Mouse (Mus musculus) embryonic stem cell, embryonic (primary cell): ENCODE data around the gene Dus3l.

Experiments used
- CTCF ChIA-PET, 4 experiments: fragments of 300-600 bp in 2 of 4; fragments of 350-600 bp in 2 of 4; sonication (Branson Sonifier 250); formaldehyde crosslinking; loops; one replicate each; lab custom pipeline; 2022; ENCODE audit warnings: inconsistent platforms in 2 of 4; lab: Charles Lee
- POLR2A ChIA-PET, 4 experiments: fragments of 300-600 bp in 2 of 4; fragments of 350-600 bp in 2 of 4; sonication (Branson Sonifier 250); formaldehyde crosslinking; loops; one replicate each; lab custom pipeline; 2022; ENCODE audit warnings: antibody characterized with exemption in 4 of 4, inconsistent platforms in 1 of 4; lab: Charles Lee

Dus3l gene

DNA sequence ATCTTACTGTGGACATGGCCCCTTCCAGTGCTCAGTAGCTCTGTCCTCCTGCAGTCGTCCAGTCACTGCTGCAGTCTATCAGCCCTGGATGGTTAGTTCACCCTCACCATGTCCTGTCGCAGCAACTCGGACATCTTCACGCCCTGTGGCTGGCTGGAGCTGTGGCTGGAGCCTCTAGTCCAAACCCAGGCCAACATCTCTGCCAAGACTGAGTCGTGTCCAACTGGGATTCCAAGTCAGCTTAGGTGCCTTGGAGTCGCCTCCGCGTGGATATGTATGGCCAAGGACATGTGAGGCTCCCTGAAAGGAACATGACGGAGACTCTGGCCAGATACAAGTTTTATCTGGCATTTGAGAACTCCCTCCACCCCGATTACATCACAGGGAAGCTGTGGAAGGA, 26.3 kb upstream of the Dus3l start:
- CTCF ChIA-PET, result interaction anchor here in 2 of 4 experiments (1.2 to 2.0 kb wide), 4 partner anchors 13 to 400 kb away, joined by 3 to 11 read pairs (median 4); no protein-coding TSS in a partner anchor
- POLR2A ChIA-PET, result interaction anchor here in 3 of 4 experiments (0.6 to 6.2 kb wide), 12 partner anchors 10 to 434 kb away, joined by 3 to 30 read pairs (median 5); partner anchors contain the start of genes Nrtn (in 1 of the 3) and Ranbp3 (in 1 of the 3)

DNA sequence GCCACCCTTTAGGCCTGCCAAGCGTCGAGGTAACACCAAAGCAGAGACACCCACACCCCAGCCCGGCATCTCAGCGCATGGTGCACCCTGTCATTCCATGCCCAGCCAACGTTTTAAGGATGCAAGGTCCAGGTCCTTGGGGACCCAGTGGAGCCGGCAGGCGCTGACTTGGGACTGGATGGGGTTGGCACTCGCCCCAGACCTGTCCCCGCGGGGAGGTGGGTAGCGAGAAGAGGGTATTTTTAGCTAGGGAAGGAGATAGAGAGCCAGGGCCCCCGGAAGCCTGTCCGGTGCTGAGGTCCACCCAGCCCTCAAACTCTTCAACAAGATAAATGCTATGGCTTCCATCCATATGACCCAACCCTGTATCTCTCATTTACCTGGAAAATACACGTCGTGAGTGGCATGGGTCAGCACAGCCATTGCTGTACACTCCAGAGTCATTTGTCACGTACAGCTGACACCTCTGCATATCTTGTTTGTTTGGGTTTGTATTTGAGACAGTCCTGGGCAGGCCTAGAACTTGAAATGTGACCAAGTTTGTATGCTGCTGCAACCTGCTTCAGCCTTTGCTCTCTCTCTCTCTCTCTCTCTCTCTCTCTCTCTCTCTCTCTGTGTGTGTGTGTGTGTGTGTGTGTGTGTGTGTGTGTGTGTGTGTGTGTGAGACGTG, 24.3 kb upstream of the Dus3l start:
- ChIA-PET CTCF (no interaction called here), POLR2A (interaction anchor here in 3 of 4 experiments (0.7 to 6.2 kb wide), 8 partner anchors 9 to 113 kb away, joined by 3 to 30 read pairs (median 4); partner anchors contain the start of genes Dus3l (in 1 of the 3), Lonp1 (in 1 of the 3), Ndufa11 (in 1 of the 3) and Rfx2 (in 1 of the 3))

DNA sequence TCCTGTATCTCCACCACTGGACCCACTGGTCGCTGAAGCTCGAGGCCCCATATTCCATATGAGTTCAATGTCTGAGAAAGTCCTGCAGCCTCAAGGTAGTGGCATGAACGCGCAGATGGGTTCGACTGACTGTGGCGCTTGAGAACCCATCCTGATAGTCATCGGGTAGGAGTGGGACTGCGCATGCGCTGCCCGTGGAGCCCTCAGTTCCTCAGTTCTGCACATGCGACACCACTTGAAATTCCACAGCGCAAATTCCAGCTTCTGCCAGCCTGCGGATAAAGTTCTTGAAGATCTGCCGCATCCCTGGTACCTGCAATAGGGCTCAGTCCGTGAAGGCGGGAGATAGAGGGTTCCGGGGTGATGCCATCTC, 23.8 kb upstream of the Dus3l start:
- ChIA-PET CTCF (interaction anchor here in 1 of 4 experiments (1.3 to 2.0 kb wide), 2 partner anchors 13 to 390 kb away, joined by 4 to 5 read pairs; no protein-coding TSS in a partner anchor), POLR2A (interaction anchor here in 2 of 4 experiments (0.9 to 6.2 kb wide), 6 partner anchors 9 to 114 kb away, joined by 3 to 30 read pairs (median 6); partner anchors contain the start of genes Dus3l (in 1 of the 2), Lonp1 (in 1 of the 2), Ndufa11 (in 1 of the 2) and Rfx2 (in 1 of the 2))

DNA sequence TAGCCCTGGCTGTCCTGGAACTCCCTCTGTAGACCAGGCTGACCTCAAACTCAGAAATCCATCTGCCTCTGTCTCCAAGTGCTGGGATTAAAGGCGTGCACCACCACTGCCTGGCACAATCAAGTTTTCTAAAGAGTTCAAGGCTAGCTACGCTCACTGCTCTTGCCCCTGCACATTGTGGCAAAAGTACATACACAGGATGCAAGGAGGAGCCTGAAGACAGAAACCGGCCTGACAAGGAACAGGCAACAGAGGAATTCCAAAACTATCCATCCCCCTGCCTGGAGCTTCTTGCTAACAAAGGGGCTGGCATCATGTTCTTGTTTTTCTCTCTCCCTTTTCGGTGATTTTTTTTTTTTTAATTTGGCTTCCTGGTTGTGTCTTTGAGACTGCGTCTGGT, 20.4 kb upstream of the Dus3l start:
- ChIA-PET POLR2A (interaction anchor here in 2 of 4 experiments (0.6 to 1.9 kb wide), 11 partner anchors 8 to 665 kb away, joined by 3 to 9 read pairs (median 3); partner anchors contain the start of genes Hdgfl2 (in 1 of the 2) and Nrtn (in 1 of the 2)), CTCF (interaction anchor here in 2 of 4 experiments (0.5 to 1.1 kb wide), 3 partner anchors 8 to 313 kb away, joined by 3 to 4 read pairs (median 3); no protein-coding TSS in a partner anchor)

DNA sequence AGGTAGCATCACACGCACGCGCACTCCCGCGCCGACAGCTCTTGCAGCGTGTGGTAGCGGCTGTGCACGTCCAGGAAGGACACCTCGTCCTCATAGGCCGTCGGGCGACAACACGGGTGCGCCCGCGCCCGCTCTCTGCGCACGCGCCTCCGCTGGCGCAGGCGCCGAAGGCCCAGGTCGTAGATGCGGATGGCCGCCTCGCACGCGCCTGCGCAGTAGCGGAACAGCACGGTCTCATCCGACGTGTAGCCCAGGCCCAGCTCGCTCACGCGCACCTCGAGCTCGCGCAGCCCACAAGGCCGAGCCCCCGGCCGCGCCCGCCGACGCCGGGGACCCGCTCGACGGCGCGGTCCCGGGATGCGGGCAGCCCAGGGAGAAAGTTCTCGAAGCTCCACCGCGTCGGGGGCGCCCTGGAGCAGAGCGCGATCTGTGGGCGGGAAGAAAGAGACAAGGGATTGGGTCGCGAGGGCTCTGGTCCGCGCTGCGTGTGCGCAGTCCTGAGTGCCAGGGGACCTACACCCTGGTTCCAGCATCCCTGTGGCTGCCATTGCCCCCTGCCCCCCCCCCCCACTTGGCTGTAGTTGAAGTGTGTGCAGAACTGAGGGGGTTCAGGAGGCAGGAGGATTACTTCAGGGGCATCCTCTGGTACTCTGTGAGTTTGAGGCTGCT, 13.0 kb upstream of the Dus3l start:
- ChIA-PET POLR2A (interaction anchor here in 3 of 4 experiments (0.6 to 4.0 kb wide), 34 partner anchors 10 to 538 kb away, joined by 3 to 25 read pairs (median 4); partner anchors contain the start of genes Ranbp3 (in 3 of the 3), Dus3l (in 2 of the 3), Rpl36 (in 2 of the 3) and 2410015M20Rik (in 1 of the 3)), CTCF (interaction anchor here in 3 of 4 experiments (0.6 to 2.7 kb wide), 7 partner anchors 14 to 496 kb away, joined by 3 to 11 read pairs (median 5); partner anchors contain the start of genes Alkbh7 (in 1 of the 3) and Mllt1 (in 1 of the 3))

DNA sequence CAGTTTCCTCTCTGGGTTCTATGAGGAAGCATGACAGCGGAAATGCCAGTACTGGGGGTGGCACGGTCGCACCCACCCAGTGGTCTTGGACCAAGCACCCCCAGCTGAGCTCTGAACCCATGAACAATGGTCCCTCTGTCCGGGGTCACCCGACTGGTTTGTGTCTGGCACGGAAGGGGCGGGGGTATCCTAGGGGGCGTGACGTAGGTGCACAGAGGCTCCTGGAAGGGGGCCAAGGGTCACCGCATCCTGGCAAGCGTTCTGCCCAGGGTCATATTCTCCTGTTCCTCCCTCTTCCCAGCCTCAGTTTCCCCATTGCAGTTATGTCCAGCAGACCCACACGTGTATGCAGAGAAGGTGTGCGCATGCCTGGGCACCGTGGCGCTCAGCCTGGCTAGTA, 11.1 kb upstream of the Dus3l start:
- ChIA-PET POLR2A (interaction anchor here in 3 of 4 experiments (0.6 to 4.0 kb wide), 16 partner anchors 8 to 183 kb away, joined by 3 to 25 read pairs (median 4); partner anchors contain the start of genes Dus3l (in 1 of the 3), Ndufa11 (in 1 of the 3), Ranbp3 (in 1 of the 3) and Vmac (in 1 of the 3)), CTCF (interaction anchor here (0.6 to 1.7 kb wide), 8 partner anchors 14 to 145 kb away, joined by 3 to 9 read pairs (median 6); partner anchors contain the start of gene Ranbp3 (in 1 of the 4))

DNA sequence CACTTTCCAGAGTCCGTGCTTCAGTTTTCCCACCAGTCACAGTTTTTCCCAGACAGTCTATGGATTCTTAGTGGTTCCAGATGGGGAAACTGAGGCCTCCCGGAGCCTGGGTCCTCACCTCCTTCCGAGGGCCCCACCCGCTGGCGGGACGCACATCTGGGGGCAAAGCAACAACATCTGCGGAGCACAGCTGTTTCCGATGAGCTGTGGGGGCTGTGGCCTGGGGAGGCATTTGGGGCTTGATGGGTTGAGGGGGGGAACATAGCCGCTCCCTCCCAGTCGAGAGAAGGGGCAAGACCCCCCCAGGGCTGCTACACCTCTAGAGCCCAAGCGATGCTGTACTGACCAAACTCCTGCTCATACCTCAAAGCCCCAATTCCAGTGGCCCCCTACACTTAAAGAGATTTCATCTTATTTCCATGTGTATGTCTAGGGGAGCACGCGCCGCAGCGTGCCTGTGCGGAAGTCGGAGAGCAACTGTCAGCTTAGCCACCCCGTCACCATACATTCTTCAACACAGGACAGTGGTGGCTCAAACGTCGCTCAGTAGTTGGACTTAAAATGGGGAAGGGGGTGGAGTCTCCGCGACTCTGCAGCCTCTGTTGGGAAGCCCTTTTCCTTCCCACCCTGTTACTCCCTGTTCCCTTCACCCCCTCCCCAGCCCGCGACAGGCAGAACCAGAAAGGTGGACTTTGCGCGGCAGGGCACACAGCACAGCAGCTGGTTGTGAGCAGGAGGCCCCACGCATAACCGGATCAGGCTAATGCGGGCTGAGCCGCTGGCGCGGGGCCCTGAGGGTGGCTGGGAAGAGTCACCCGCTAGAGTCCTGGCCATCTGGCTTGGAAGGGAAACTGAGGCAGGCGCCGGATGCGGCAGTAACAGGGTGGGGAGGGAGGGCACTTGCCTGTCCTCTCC, 10.0 kb upstream of the Dus3l start:
- ChIA-PET CTCF (interaction anchor here in 3 of 4 experiments (0.5 to 1.7 kb wide), 8 partner anchors 10 to 242 kb away, joined by 3 to 9 read pairs (median 4); partner anchors contain the start of genes Dus3l (in 2 of the 3) and Alkbh7 (in 1 of the 3)), POLR2A (interaction anchor here in 3 of 4 experiments (0.6 to 4.0 kb wide), 18 partner anchors 7 to 700 kb away, joined by 3 to 27 read pairs (median 3); partner anchors contain the start of genes Dus3l (in 3 of the 3) and Ndufa11 (in 1 of the 3))

DNA sequence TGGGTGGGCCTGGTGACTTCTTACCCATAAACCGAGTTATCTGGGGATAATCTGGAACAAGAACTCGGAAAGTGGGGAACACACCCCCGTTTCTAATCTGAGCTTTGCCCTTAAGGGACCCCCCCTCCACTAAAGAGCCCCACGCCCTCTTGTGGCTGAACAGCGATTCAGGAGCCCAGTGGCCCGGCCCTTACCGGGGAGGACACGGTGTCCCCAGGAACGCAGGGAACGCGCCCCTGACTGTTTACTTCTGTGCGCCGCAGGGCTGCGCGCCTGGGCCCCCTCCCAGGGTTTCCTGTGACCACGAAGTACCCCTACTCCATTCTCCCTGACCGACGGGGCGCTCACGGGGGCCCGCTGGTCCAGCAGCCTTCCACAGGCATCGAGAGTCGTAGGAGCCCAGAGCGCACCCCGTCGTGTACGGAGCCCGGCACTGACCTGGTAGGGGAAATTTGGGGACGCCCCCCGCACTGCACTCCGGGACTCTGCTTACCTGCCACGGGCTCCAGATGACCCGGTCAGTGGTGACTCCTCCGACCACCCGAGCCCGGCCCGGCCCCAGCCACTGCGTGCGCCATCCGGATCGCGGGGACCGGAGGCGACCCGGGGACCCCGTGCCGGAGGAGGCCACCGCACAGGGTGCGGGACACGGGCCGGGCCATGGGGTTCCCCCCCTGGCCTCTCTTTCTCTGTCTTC, 7.7 kb upstream of the Dus3l start:
- CTCF ChIA-PET, result interaction anchor here in 3 of 4 experiments (0.6 to 1.8 kb wide), 18 partner anchors 20 to 690 kb away, joined by 3 to 12 read pairs (median 3); partner anchors contain the start of gene Kdm4b (in 1 of the 3)
- POLR2A ChIA-PET, result interaction anchor here in 3 of 4 experiments (0.6 to 3.4 kb wide), 36 partner anchors 8 to 453 kb away, joined by 3 to 27 read pairs (median 4); partner anchors contain the start of genes Ranbp3 (in 3 of the 3), Ndufa11 (in 2 of the 3), Dus3l (in 1 of the 3) and Gm17949 (in 1 of the 3)

DNA sequence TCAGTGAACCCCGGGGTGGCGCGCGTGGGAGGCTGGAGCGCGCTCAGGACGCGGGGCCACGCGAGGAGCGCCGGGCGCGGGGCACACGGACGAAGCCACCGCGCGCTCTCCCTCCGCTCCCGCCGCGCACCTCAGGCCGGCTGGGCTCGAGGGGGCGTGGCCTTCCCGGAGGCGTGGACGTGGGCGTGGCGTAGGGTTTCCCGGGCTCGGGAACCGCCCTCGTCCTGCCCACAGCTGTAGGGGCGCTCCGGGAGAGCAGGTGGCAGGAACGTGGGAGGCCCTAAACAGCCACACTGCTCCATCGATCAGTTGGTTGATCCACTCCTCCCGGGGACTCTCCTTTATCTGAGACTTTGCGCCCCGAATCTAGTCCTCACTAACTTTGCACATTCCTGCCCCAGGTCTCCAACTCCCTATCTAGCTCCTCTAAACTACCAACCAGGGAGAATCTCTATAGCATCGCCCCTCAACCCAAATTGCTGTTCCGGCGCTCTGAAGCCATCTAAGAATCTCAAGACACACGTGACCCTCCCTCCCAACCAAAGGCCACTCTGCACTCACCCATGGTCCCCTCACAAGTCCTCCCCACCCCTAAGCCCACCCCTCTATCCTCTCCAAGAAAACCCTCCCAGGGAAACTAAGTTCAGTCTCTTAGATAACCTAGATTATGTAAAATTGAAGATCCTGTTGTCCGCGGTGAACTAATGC, 7.0 kb upstream of the Dus3l start, which contains the start of gene Nrtn:
Nrtn (minus strand) TSS at position 115 of the 708 bp plus-strand sequence.
- ChIA-PET POLR2A (interaction anchor here in 3 of 4 experiments (0.5 to 2.4 kb wide), 42 partner anchors 8 to 504 kb away, joined by 3 to 18 read pairs (median 4); partner anchors contain the start of genes Ranbp3 (in 3 of the 3), Khsrp (in 2 of the 3), Ndufa11 (in 2 of the 3) and 2410015M20Rik (in 1 of the 3)), CTCF (interaction anchor here in 3 of 4 experiments (0.5 to 1.8 kb wide), 25 partner anchors 9 to 690 kb away, joined by 3 to 12 read pairs (median 3); partner anchors contain the start of gene Kdm4b (in 1 of the 3))

DNA sequence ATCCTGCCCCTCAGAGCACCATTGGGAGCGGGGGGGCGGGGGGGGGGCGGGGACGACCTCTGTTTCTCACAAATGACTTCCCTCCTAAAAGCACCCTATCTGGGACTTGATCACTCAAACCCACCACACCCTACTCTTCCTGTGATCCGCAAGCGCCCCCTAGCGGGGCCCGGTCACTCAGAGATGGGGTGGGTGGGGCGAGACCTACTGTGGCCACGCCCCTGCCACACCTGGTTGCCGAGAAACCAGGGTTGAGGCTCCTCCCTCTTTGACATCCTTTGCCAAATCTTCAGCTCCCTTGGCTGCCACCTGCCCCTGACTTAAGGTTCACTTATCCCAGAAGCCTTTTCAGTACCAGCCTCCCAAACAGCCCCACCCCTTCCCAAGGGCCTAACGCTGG, 6.4 kb upstream of the Dus3l start:
- POLR2A ChIA-PET, result interaction anchor here in 3 of 4 experiments (0.5 to 2.4 kb wide), 37 partner anchors 9 to 504 kb away, joined by 3 to 18 read pairs (median 4); partner anchors contain the start of genes Ranbp3 (in 3 of the 3), Khsrp (in 2 of the 3), 2410015M20Rik (in 1 of the 3) and Alkbh7 (in 1 of the 3)
- CTCF ChIA-PET, result interaction anchor here in 3 of 4 experiments (0.5 to 1.8 kb wide), 25 partner anchors 10 to 469 kb away, joined by 3 to 12 read pairs (median 3); partner anchors contain the start of gene Kdm4b (in 1 of the 3)

DNA sequence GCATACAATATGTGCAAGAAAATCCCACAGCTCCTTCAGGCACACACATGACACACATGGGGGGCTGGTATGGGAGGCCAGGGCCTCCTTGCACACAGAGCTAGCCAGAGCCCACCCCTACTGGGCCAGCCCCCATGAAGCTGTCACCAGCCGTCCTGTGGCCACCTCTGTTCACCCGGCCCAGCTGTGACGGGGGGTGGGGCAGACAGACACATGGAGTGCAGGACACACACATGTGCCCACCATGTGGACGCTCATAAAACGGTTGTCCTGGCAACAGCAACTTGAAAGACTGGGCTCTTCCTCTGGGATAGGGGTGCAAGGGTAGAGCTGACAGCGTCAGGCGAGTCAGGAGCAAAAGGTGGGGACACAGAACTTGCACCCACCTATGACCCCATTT, 5.3 kb upstream of the Dus3l start:
- ChIA-PET CTCF (interaction anchor here in 1 of 4 experiments (1.0 to 1.4 kb wide), 2 partner anchors 51 to 95 kb away, joined by 3 to 5 read pairs; no protein-coding TSS in a partner anchor), POLR2A (interaction anchor here in 2 of 4 experiments (0.6 to 2.2 kb wide), 7 partner anchors 8 to 128 kb away, joined by 3 to 8 read pairs (median 4); no protein-coding TSS in a partner anchor)

DNA sequence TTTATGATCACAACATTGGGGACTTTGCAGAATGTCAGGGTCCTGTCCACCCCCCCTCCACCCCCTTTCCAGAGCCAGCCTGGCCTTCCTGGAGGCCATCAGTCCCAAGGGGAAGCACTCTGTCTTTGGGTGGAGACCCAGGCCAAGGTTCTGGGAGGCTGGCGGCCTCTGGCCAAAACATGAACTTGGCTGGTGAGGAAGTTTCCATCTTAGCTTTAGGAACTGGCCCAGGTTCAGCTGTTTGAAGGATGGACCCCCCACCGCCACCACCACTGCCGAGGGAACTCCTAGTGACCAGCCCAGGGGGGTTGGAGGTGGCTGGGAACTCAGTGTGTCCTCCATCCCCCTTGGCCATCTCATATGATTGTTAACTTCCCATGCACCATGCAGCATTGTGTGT, 3.5 kb upstream of the Dus3l start:
- ChIA-PET POLR2A (interaction anchor here in 3 of 4 experiments (0.5 to 4.6 kb wide), 19 partner anchors 8 to 484 kb away, joined by 3 to 48 read pairs (median 6); partner anchors contain the start of genes Gm17949 (in 1 of the 3), Gtf2f1 (in 1 of the 3), Khsrp (in 1 of the 3) and Ranbp3 (in 1 of the 3)), CTCF (interaction anchor here in 1 of 4 experiments (1.2 kb wide), 1 partner anchor 24 kb away, joined by 7 read pairs; no protein-coding TSS in a partner anchor)

DNA sequence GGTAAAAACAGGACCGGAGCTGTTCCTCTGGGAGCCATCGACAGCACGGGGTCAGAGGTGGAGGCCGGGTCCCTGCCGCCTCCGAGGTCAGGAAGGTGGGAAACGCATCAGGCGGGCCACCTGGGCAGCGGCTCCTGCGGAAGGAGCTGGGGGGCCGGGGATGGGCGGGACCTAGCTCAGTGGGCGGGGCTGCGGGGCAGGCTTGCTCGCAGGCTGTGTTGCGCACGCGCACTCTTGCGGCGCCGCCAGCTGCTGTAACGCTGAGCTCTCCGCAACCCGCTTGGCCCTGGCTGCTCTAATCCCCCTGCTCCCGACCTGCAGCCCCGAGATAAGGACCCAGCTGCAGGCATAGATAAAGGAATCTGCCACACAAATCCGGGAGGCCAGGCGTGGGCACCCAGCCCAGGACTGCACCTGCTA, 2.6 kb upstream of the Dus3l start:
- ChIA-PET CTCF (interaction anchor here in 3 of 4 experiments (0.5 to 2.9 kb wide), 18 partner anchors 11 to 628 kb away, joined by 3 to 11 read pairs (median 4); partner anchors contain the start of genes Gm17949 (in 1 of the 3), Gtf2f1 (in 1 of the 3), Lonp1 (in 1 of the 3) and Mllt1 (in 1 of the 3)), POLR2A (interaction anchor here (0.6 to 4.6 kb wide), 82 partner anchors 9 to 722 kb away, joined by 3 to 48 read pairs (median 4); partner anchors contain the start of genes Ranbp3 (in 3 of the 4), Alkbh7 (in 2 of the 4), Gm17949 (in 2 of the 4) and Gtf2f1 (in 2 of the 4))
